Mouse (Mus musculus): ENCODE data around the gene Osm. TPM values are rescaled to one million over a fixed set of nuclear protein-coding genes. Genes with fewer than 3 reads are reported as not detected.

The Osm gene
- total and polyA plus RNA-seq, 3 experiments: 0.13 to 0.14 (median 0.14) TPM

GRCm38 (mm10) chr11:4270744-4271459, 34.7 kb downstream of the Osm start:
- H3K27ac ChIP-seq: peak overlapping the region; percentile 18; the same call in 1 of the 2 replicates
- intact Hi-C loops (cut with DNase I): no loop called here
- no peaks in the 10 kb centered on the region for H3K4me1 ChIP-seq (ENCODE audit: control insufficient read depth, insufficient read depth, low read length)
- H3K4me3 ChIP-seq: no peak overlapping the region
- H3K36me3 ChIP-seq (ENCODE audit: control insufficient read depth, insufficient read depth, low read length): no peaks in the 10 kb centered on the region
- H3K9ac ChIP-seq (ENCODE audit: low read depth, low read length): no peak overlapping the region
- TF ChIP-seq CTCF (IDR thresholded peaks at IDR 0.05) (peak; percentile 42), EP300 (IDR thresholded peaks at IDR 0.05; ENCODE audit: insufficient read depth, low read depth, low read length) (no peak), POLR2A (IDR thresholded peaks at IDR 0.05; ENCODE audit: insufficient read depth, low read depth, low read length) (no peak)
- no peaks in the 10 kb centered on the region for H3K27me3 ChIP-seq (ENCODE audit: control insufficient read depth, insufficient read depth, low read length)
- WGBS: 41% methylated on average over 20 of the region's 20 CpGs
- peak; percentile 57 to 75 for DNase-seq
- H3K79me2 ChIP-seq (replicated peaks; ENCODE audit: control insufficient read depth, insufficient read depth, low read length): no peaks in the 10 kb centered on the region

- DNase-seq: no peak
- Histone ChIP-seq H3K4me1 (ENCODE audit: control insufficient read depth, insufficient read depth, low read length) (no peaks in the 10 kb centered on the region), H3K79me2 (replicated peaks; ENCODE audit: control insufficient read depth, insufficient read depth, low read length) (no peaks in the 10 kb centered on the region), H3K27ac (no peak overlapping the region), H3K9ac (ENCODE audit: low read depth, low read length) (no peak overlapping the region), H3K36me3 (ENCODE audit: control insufficient read depth, insufficient read depth, low read length) (no peaks in the 10 kb centered on the region), H3K27me3 (ENCODE audit: control insufficient read depth, insufficient read depth, low read length) (no peaks in the 10 kb centered on the region), H3K4me3 (no peak overlapping the region)
- intact Hi-C loops (cut with DNase I): no loop called here
- WGBS: 84% methylated on average over 11 of the region's 11 CpGs
- TF ChIP-seq POLR2A (IDR thresholded peaks at IDR 0.05; ENCODE audit: insufficient read depth, low read depth, low read length) (no peak), EP300 (IDR thresholded peaks at IDR 0.05; ENCODE audit: insufficient read depth, low read depth, low read length) (no peak), CTCF (IDR thresholded peaks at IDR 0.05) (no peak)
These were observed 35.3 kb downstream of the Osm start for GRCm38 (mm10) chr11:4271544-4271943.

- Histone ChIP-seq H3K27me3 (ENCODE audit: control insufficient read depth, insufficient read depth, low read length) (no peaks in the 10 kb centered on the region), H3K36me3 (ENCODE audit: control insufficient read depth, insufficient read depth, low read length) (no peaks in the 10 kb centered on the region), H3K4me3 (no peak overlapping the region), H3K79me2 (replicated peaks; ENCODE audit: control insufficient read depth, insufficient read depth, low read length) (no peaks in the 10 kb centered on the region), H3K9ac (ENCODE audit: low read depth, low read length) (no peak overlapping the region), H3K27ac (no peak overlapping the region), H3K4me1 (ENCODE audit: control insufficient read depth, insufficient read depth, low read length) (no peaks in the 10 kb centered on the region)
- DNase-seq: peak in 1 of 2 experiments; percentile 51
- intact Hi-C loops (cut with DNase I): no loop called here
- 44% methylated on average over 11 of the region's 11 CpGs for WGBS
- TF ChIP-seq POLR2A (IDR thresholded peaks at IDR 0.05; ENCODE audit: insufficient read depth, low read depth, low read length): no peak
- no peak for TF ChIP-seq CTCF (IDR thresholded peaks at IDR 0.05)
- no peak for TF ChIP-seq EP300 (IDR thresholded peaks at IDR 0.05; ENCODE audit: insufficient read depth, low read depth, low read length)
These were observed 40.2 kb downstream of the Osm start for GRCm38 (mm10) chr11:4276411-4276861.

- intact Hi-C loops (cut with DNase I): no loop called here
- Histone ChIP-seq H3K9ac (ENCODE audit: low read depth, low read length) (no peak overlapping the region), H3K4me3 (no peak overlapping the region), H3K4me1 (ENCODE audit: control insufficient read depth, insufficient read depth, low read length) (no peaks in the 10 kb centered on the region), H3K36me3 (ENCODE audit: control insufficient read depth, insufficient read depth, low read length) (no peaks in the 10 kb centered on the region), H3K79me2 (replicated peaks; ENCODE audit: control insufficient read depth, insufficient read depth, low read length) (no peaks in the 10 kb centered on the region), H3K27ac (no peak overlapping the region), H3K27me3 (ENCODE audit: control insufficient read depth, insufficient read depth, low read length) (no peaks in the 10 kb centered on the region)
- no peak for TF ChIP-seq POLR2A (IDR thresholded peaks at IDR 0.05; ENCODE audit: insufficient read depth, low read depth, low read length)
- TF ChIP-seq CTCF (IDR thresholded peaks at IDR 0.05): no peak
- no peak for TF ChIP-seq EP300 (IDR thresholded peaks at IDR 0.05; ENCODE audit: insufficient read depth, low read depth, low read length)
- WGBS: 62% methylated on average over 7 of the region's 7 CpGs
- no peak for DNase-seq
These were observed 43.7 kb downstream of the Osm start for GRCm38 (mm10) chr11:4279909-4280308.

GRCm38 (mm10) chr11:4281852-4282251, 45.6 kb downstream of the Osm start:
- no peaks in the 10 kb centered on the region for H3K79me2 ChIP-seq (replicated peaks; ENCODE audit: control insufficient read depth, insufficient read depth, low read length)
- no peaks in the 10 kb centered on the region for H3K27me3 ChIP-seq (ENCODE audit: control insufficient read depth, insufficient read depth, low read length)
- no peak overlapping the region for H3K27ac ChIP-seq
- no peaks in the 10 kb centered on the region for H3K4me1 ChIP-seq (ENCODE audit: control insufficient read depth, insufficient read depth, low read length)
- TF ChIP-seq EP300 (IDR thresholded peaks at IDR 0.05; ENCODE audit: insufficient read depth, low read depth, low read length) (no peak), POLR2A (IDR thresholded peaks at IDR 0.05; ENCODE audit: insufficient read depth, low read depth, low read length) (no peak)
- 58% methylated on average over 6 of the region's 6 CpGs for WGBS
- intact Hi-C loops (cut with DNase I): no loop called here
- H3K9ac ChIP-seq (ENCODE audit: low read depth, low read length): no peak overlapping the region
- no peaks in the 10 kb centered on the region for H3K36me3 ChIP-seq (ENCODE audit: control insufficient read depth, insufficient read depth, low read length)
- no peak overlapping the region for H3K4me3 ChIP-seq
- DNase-seq: no peak

GRCm38 (mm10) chr11:4283627-4284026, 47.4 kb downstream of the Osm start:
- Histone ChIP-seq H3K4me1 (ENCODE audit: control insufficient read depth, insufficient read depth, low read length) (no peaks in the 10 kb centered on the region), H3K27me3 (ENCODE audit: control insufficient read depth, insufficient read depth, low read length) (no peaks in the 10 kb centered on the region), H3K27ac (no peak overlapping the region), H3K9ac (ENCODE audit: low read depth, low read length) (no peak overlapping the region), H3K4me3 (no peak overlapping the region), H3K36me3 (ENCODE audit: control insufficient read depth, insufficient read depth, low read length) (no peaks in the 10 kb centered on the region), H3K79me2 (replicated peaks; ENCODE audit: control insufficient read depth, insufficient read depth, low read length) (no peaks in the 10 kb centered on the region)
- intact Hi-C loops (cut with DNase I): no loop called here
- DNase-seq: peak in 1 of 2 experiments; percentile 38
- WGBS: 32% methylated on average over 4 of the region's 4 CpGs
- TF ChIP-seq CTCF (IDR thresholded peaks at IDR 0.05) (no peak), POLR2A (IDR thresholded peaks at IDR 0.05; ENCODE audit: insufficient read depth, low read depth, low read length) (no peak), EP300 (IDR thresholded peaks at IDR 0.05; ENCODE audit: insufficient read depth, low read depth, low read length) (no peak)
